Mouse (Mus musculus) T-helper 2 cell (primary cell): ENCODE results near the gene Fcrl5.

Source experiments
- in situ Hi-C: fragments of 300-600 bp; cut with MboI, MseI; formaldehyde crosslinking; loops from one replicate; pipeline ENCODE4 v1.15.1; 2025; ENCODE audit warnings: high pct_unique_total_duplicates

The Fcrl5 gene

GRCm38 (mm10) chr3:87527139-87527538 is 91.6 kb downstream of the Fcrl5 start:
- in situ Hi-C loops: loop anchor here (10.0 kb wide), 1 partner anchor 682 kb away; no protein-coding TSS in a partner anchor

DNA sequence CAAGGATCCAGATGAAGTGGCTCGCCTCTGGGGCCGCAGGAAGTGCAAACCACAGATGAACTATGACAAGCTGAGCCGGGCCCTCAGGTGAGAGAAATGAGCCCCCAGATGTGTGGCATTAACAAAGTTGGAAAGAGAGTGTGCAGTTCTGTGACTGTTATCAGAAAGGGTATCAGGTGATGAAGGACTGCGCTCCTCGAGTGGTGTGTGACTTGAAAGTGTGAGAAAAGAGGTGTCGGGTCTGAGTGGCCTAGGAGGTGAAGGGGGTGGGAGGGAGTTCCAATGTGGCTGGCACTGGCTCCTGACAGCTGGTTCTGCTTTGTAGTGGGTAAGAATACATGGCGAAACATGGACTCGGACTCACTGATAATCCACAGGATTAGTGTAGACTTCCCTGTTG is 92.4 kb downstream of the Fcrl5 start:
- in situ Hi-C loops: loop anchor here (10.0 kb wide), 1 partner anchor 683 kb away; no protein-coding TSS in a partner anchor

DNA sequence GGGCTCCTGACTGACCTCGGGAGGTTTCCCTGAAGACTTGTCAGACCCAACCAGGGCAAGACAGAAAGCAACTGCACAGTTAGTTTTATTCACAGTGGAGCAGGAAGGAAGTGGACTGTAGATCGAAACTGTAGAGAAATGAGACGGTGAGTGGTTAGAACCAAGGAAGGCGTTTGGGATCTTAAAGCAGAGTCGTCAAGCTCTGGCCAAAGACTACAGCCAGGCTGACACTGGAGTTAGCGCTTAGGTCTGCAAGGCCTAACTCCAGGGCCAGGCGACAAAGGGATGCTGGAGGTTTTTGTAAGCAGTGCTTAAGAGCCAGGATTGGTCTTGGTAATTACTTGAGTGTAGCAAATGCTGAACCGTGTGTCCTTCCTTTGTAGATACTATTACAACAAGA is 93.3 kb downstream of the Fcrl5 start:
- in situ Hi-C loops: loop anchor here (10.0 kb wide), 1 partner anchor 684 kb away; no protein-coding TSS in a partner anchor

GRCm38 (mm10) chr3:87529568-87529967 is 94.0 kb downstream of the Fcrl5 start:
- in situ Hi-C loops: loop anchor here (10.0 kb wide), 1 partner anchor 685 kb away; no protein-coding TSS in a partner anchor

DNA sequence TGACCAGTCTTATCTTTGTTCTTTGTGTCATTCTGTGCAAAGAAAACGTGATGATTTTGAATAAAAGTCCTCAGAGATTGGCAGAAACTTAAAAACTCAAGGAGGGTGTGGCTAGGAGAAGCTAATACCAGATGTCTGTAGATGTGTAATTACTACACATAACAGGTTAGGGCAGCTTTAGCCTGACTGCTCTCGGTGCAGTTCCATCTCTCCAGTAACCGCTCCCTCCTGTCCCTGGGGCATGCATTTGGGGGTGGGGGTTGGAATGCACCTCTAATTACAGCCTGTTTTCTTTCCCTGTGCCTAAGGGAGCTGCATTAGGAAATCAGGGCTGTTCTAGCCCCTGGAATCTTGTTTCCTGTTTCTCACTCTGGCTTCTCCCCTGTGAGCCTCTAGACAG is 94.7 kb downstream of the Fcrl5 start:
- in situ Hi-C loops: no loop called here

DNA sequence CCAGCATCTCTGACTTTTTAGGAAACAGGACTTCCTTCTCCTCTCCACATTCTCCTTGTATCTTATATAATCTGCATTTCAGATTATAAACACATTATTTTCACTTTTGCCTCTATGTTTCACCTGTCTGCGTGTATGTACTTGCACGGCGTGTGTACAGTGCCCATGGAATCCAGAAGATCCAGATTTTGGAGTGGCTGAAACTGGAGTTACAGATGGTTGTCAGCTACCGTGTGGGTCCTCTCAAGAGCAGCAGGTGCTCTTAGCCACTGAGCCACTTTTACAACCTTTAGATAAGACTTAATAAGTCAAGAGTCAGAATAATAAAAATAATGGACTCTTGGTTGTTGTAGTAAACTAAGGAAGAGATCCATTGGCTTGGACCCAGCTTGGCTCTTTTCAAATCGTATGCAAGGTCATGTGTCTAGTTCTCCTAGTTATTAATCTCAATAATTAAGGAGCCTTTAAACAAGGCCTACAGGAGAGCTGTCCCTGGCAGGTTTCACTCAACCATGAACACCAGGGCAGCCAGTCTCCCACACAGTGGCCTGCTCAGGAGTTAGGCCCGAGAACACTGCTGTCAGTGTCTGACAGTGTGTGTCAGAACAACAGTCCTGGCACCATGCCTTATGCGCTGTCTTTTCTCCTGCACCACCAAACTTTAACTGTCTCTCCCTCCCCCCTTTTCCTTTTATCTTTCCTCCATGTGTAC is 98.2 kb downstream of the Fcrl5 start:
- in situ Hi-C loops: no loop called here

DNA sequence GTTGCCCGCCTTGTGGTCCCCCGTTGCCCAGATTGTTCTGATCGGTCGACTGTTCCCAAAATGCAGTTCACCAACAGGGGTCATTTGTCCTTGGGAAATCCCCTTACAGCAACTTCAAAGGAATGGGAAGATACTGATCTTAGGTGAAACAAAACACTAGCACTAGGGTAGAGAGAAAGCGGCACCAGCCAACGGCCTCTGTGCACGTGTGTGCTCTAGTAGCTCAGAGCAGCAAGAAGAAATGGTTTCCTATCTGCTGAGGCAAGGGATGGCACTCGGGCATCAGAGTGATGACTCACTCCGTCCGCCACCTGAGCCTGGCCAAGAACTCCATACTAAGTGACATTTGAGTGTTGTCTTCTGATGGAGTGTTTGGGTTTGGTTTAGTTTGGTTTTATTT is 102.5 kb downstream of the Fcrl5 start:
- in situ Hi-C loops: no loop called here

DNA sequence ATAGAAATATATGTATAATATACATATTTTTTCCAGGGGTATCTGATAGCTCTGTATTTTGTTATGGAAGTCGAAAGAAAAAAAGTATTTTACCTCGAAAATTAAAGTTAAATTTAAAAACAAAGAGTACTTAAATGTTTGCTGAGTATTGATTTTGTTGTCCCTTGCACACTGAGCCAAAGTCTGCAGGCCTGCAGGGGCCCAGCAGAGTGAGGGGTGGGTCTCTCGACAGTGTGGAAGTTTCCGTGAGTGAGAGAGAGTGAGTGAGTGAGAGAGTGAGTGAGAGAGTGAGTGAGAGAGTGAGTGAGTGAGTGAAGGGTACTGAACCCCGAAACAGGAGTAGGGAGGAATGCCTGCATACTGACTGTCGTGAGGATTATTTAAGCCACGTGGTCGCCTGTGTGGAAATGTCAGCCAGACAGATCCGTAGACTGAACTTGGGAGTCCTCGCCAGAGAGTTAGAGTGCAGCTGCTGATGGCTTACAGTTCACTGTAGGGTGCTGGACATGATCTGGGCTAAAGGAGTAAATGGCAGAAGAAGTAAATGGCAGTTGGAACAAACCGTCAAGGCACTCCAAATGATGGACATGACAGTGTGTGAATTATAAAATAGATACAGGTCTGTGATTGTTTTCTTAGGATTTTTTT is 104.6 kb downstream of the Fcrl5 start:
- in situ Hi-C loops: no loop called here

- in situ Hi-C loops: no loop called here
Observed at GRCm38 (mm10) chr3:87540714-87541113, 105.1 kb downstream of the Fcrl5 start.

DNA sequence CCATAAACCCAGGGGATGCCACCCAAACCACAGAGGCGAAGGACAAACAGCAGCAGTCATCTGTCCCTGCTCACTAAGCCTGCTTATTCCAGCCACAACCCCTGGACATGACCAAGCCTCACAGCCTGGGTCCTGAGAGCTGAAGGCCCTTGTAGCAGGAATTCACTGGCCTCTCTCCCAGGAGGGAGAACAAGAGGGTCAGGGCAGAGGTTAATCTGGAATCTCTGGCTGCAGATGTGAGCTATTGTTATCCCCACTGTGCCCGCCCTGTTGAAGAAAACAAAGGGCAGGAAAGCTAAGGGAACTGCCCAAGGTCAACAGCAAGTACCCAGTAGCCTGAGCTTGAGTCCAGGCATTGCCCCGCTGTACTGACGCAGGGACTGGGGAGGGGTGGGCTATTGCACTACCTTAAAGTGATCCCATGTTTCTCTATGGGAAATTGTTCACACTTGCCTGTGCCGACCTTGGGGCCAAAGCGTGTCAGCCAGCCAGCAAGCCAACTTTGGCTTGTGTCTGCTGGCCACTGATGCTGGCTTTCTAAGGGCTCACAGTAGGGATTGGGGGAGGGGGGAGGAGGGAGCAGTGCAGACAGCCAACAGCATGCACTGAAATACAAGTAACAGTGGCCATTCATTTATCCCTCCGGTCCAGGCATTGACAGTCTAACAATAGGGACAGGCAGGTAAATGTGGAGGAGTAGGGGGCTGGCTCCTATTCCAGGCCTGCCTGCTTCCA is 107.1 kb downstream of the Fcrl5 start:
- in situ Hi-C loops: no loop called here

GRCm38 (mm10) chr3:87545554-87545953 is 110.0 kb downstream of the Fcrl5 start:
- in situ Hi-C loops: no loop called here

DNA sequence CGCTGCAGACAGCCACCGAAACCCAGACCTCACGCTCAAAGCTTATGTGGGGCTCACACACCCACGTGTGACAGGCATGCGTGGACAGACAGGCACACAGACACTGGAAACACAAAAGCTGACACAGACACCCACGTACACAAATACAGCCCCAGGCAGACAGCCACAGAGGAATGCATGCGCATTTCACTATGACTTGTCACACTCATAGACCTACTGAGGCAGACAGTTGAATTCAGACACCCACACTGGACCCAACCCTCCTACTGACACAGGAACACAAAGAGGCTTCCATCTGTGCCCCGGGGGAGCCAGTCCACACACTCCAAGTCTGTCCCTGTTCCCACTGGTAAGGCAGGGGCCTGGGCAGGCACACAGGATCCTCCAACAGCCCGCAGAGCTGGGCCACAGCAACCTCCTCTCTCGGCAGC is 110.7 kb downstream of the Fcrl5 start:
- in situ Hi-C loops: no loop called here

DNA sequence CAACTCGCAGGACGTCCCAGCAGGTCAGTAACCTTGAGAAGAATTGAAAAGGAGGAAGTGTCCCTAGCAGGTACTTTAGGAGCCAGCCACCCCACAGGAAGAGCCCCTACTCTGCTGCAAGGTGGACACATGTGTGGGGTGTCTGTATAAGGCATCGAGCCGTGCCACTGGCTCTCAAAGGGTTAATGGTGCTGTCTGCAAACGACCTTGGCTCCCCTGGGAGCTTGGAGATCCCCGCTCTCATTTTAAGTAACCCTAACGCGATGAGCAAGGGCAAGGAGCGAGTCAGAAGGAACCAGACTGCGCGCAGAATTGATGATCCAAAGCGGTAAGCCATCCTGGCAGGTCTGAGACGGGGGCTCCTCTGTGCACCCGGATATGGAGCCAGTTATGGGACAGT is 114.3 kb downstream of the Fcrl5 start:
- in situ Hi-C loops: no loop called here
